Mouse (Mus musculus) stomach, postnatal 0 days (tissue): ENCODE measurements around the gene Acp1. TPM values are rescaled to one million over a fixed set of nuclear protein-coding genes. Genes with fewer than 3 reads are reported as not detected.

Source experiments
- ATAC-seq: fragments of 200-750 bp; cut with Nextera tagmentation; 2 replicates; pipeline ENCODE4 v1.8.0; 2017; ENCODE audit not compliant: low FRiP score, low TSS enrichment
- DNase-seq: peaks from one replicate; pipeline ENCODE4 v3.0.0-alpha.2; 2016; ENCODE audit warnings: low spot score
- H3K27ac ChIP-seq: fragments of 300-500 bp; sonication (generic); replicated peaks from 2 replicates; pipeline ENCODE4 v1.5.1; 2014; ENCODE audit warnings: mild to moderate bottlenecking, control low read depth
- H3K27me3 ChIP-seq: fragments of 300-500 bp; sonication (generic); 2 replicates; pipeline ENCODE4 v1.6.1; 2014; ENCODE audit warnings: low read length; ENCODE audit not compliant: control insufficient read depth, insufficient read depth
- H3K36me3 ChIP-seq: fragments of 300-500 bp; sonication (generic); 2 replicates; pipeline ENCODE4 v1.6.1; 2014; ENCODE audit warnings: low read length, mixed read lengths; ENCODE audit not compliant: control insufficient read depth, insufficient read depth
- H3K4me1 ChIP-seq: fragments of 300-500 bp; sonication (generic); replicated peaks from 2 replicates; pipeline ENCODE4 v1.6.1; 2014; ENCODE audit warnings: antibody characterized with exemption; ENCODE audit not compliant: control insufficient read depth, insufficient read depth
- H3K4me2 ChIP-seq: fragments of 300-500 bp; sonication (generic); replicated peaks from 2 replicates; pipeline ENCODE4 v1.6.1; 2014; ENCODE audit warnings: low read depth, mild to moderate bottlenecking, control low read depth, moderate library complexity
- H3K4me3 ChIP-seq: fragments of 300-500 bp; sonication (generic); 2 replicates; pipeline ENCODE4 v1.5.1; 2014; ENCODE audit warnings: low read depth, low read length, control low read depth
- H3K9ac ChIP-seq: fragments of 300-500 bp; sonication (generic); 2 replicates; pipeline ENCODE4 v1.6.1; 2014; ENCODE audit warnings: mild to moderate bottlenecking, low read length, control low read depth, mixed read lengths
- H3K9me3 ChIP-seq: fragments of 300-500 bp; sonication (generic); 2 replicates; pipeline ENCODE4 v1.6.1; 2016; ENCODE audit warnings: low read length; ENCODE audit not compliant: control insufficient read depth
- CTCF ChIP-seq: IDR thresholded peaks from 2 replicates; pipeline ENCODE4 v1.5.1; 2016; ENCODE audit warnings: antibody characterized with exemption, low read depth, mild to moderate bottlenecking, moderate library complexity
- EP300 ChIP-seq: optimal IDR thresholded peaks from 2 replicates; pipeline ENCODE3; 2016; ENCODE audit warnings: antibody characterized with exemption
- WGBS: fragments of 180-500 bp; shearing (Covaris S2); extraction: QIAGEN DNeasy Blood & Tissue Kit; methylation state at CpG from one replicate; pipeline ENCODE4 v1.1.7; 2014; 5-methylcytosine and 5-hydroxymethylcytosine counted together
- polyA plus RNA-seq: library from polyadenylated mRNA; unstranded; fragments of >200 nt; fragmentation: Nextera tagmentation; extraction: Ambion mirVana; gene quantifications from 2 replicates; pipeline ENCODE4 v1.2.1, GENCODE M21; 2015

Acp1 gene
- polyA plus RNA-seq, 1 experiment from 2014 or later = 113 TPM

- WGBS = 64% methylated on average over 5 of the region's 5 CpGs
- DNase-seq (no peak), ATAC-seq (peak; percentile 83; the same call in 1 of the 2 replicates)
- H3K27me3 ChIP-seq = no peaks in the 10 kb centered on the region
- no peaks in the 10 kb centered on the region for H3K4me1 ChIP-seq
- H3K27ac ChIP-seq = no peak overlapping the region
- H3K9ac ChIP-seq = no peak overlapping the region
- no peak for TF ChIP-seq CTCF
- no peak for TF ChIP-seq EP300
- H3K9me3 ChIP-seq = no peaks in the 10 kb centered on the region
- H3K4me3 ChIP-seq = no peak overlapping the region
- H3K4me2 ChIP-seq = no peak overlapping the region
- no peaks in the 10 kb centered on the region for H3K36me3 ChIP-seq
Observed at GRCm38 (mm10) chr12:30856172-30856571, 55.2 kb downstream of the Acp1 start.

- no peak for TF ChIP-seq EP300
- TF ChIP-seq CTCF = no peak
- H3K9ac ChIP-seq = no peak overlapping the region
- no peak overlapping the region for H3K4me2 ChIP-seq
- H3K36me3 ChIP-seq = no peaks in the 10 kb centered on the region
- no peak overlapping the region for H3K4me3 ChIP-seq
- H3K27ac ChIP-seq = no peak overlapping the region
- peak; percentile 28 for DNase-seq
- H3K4me1 ChIP-seq = no peaks in the 10 kb centered on the region
- WGBS = 41% methylated on average over 6 of the region's 6 CpGs
- no peaks in the 10 kb centered on the region for H3K27me3 ChIP-seq
- ATAC-seq = peak; percentile 89
- no peaks in the 10 kb centered on the region for H3K9me3 ChIP-seq
Observed at GRCm38 (mm10) chr12:30855442-30856159, 55.8 kb downstream of the Acp1 start.

- Histone ChIP-seq H3K27me3 (no peaks in the 10 kb centered on the region), H3K36me3 (no peaks in the 10 kb centered on the region), H3K27ac (no peak overlapping the region), H3K9me3 (no peaks in the 10 kb centered on the region), H3K4me2 (no peak overlapping the region), H3K9ac (no peak overlapping the region), H3K4me3 (no peak overlapping the region), H3K4me1 (no peaks in the 10 kb centered on the region)
- 72% methylated on average over 6 of the region's 6 CpGs for WGBS
- no peak for TF ChIP-seq EP300
- no peak for TF ChIP-seq CTCF
- DNase-seq (no peak), ATAC-seq (no peak)
Observed at GRCm38 (mm10) chr12:30851871-30852270, 59.5 kb downstream of the Acp1 start.

- Histone ChIP-seq H3K9me3 (no peaks in the 10 kb centered on the region), H3K4me2 (no peak overlapping the region), H3K27me3 (no peaks in the 10 kb centered on the region), H3K9ac (no peak overlapping the region), H3K36me3 (no peaks in the 10 kb centered on the region), H3K27ac (no peak overlapping the region), H3K4me1 (no peaks in the 10 kb centered on the region), H3K4me3 (no peak overlapping the region)
- TF ChIP-seq EP300 (no peak), CTCF (no peak)
- WGBS = 12% methylated on average over 2 of the region's 2 CpGs
- ATAC-seq (peak; percentile 67), DNase-seq (peak; percentile 44)
Observed at GRCm38 (mm10) chr12:30850902-30851301, 60.5 kb downstream of the Acp1 start.

GRCm38 (mm10) chr12:30848521-30848920 lies 62.9 kb downstream of the Acp1 start:
- 43% methylated on average over 1 of the region's 1 CpGs for WGBS
- Histone ChIP-seq H3K9me3 (no peaks in the 10 kb centered on the region), H3K4me3 (no peak overlapping the region), H3K4me2 (no peak overlapping the region), H3K27ac (no peak overlapping the region), H3K9ac (no peak overlapping the region), H3K27me3 (no peaks in the 10 kb centered on the region), H3K36me3 (no peaks in the 10 kb centered on the region), H3K4me1 (no peaks in the 10 kb centered on the region)
- TF ChIP-seq CTCF (no peak), EP300 (no peak)
- DNase-seq (peak; percentile 24), ATAC-seq (peak; percentile 90)

Other genes with a start within 250 kb of the Acp1 start
- 5.2 and 6.2 TPM in 2 replicates for gene Alkal2, start 27.3 kb downstream of the Acp1 start, polyA plus RNA-seq
- gene Sh3yl1, start 79 bp upstream of the Acp1 start, polyA plus RNA-seq = 49.7 and 51.2 TPM in 2 replicates
- 9.1 and 9.5 TPM in 2 replicates for gene Fam110c, start 162.3 kb upstream of the Acp1 start, polyA plus RNA-seq